Mouse (Mus musculus): ENCODE data around the gene Hsd17b14.

DNA sequence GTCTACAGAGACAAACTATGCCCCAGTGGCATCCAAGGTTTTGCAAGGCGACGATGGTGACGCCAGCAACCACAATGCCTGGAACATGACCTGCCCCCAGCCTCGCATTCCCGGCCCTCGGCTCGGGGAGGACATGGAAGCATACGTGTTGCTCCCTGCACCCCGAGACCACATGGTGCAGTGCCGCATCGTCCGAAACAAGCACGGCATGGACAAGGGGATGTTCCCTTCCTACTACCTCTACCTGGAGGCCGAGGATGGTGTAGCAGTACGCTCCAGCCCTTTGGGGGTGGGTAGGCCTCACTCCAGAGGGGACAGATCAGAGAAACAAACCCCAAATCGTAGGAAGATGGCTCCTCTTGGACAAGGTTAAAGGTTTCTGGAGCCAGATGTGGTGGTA, 36.1 kb upstream of the Hsd17b14 start:
- no peak for TF ChIP-seq CTCF (IDR thresholded peaks at IDR 0.05)
- no peak for TF ChIP-seq EP300 (IDR thresholded peaks at IDR 0.05)
